Mouse (Mus musculus) ZHBTc4 (cell line): ENCODE data around the gene Gm11146.

Source experiments
- DNase-seq: peaks from one replicate; pipeline ENCODE4 v3.0.0-alpha.2; 2011; ENCODE audit warnings: low read depth, low spot score

Gm11146 gene

GRCm38 (mm10) chr16:77556446-77557105, 45.3 kb downstream of the Gm11146 start:
- DNase-seq, result no peak

- no peak for DNase-seq
Measured at GRCm38 (mm10) chr16:77551051-77551450, 50.8 kb downstream of the Gm11146 start.
